Mouse (Mus musculus) lung, postnatal 36 days (tissue): ENCODE data around the gene Bclaf1.
A peak's percentile ranks its signal among the peaks of the same experiment; 100 is the strongest.

Experiments
- DNase-seq: peaks from one replicate; pipeline ENCODE4 v3.0.0; 2022; ENCODE audit warnings: mixed read lengths

The Bclaf1 gene

DNA sequence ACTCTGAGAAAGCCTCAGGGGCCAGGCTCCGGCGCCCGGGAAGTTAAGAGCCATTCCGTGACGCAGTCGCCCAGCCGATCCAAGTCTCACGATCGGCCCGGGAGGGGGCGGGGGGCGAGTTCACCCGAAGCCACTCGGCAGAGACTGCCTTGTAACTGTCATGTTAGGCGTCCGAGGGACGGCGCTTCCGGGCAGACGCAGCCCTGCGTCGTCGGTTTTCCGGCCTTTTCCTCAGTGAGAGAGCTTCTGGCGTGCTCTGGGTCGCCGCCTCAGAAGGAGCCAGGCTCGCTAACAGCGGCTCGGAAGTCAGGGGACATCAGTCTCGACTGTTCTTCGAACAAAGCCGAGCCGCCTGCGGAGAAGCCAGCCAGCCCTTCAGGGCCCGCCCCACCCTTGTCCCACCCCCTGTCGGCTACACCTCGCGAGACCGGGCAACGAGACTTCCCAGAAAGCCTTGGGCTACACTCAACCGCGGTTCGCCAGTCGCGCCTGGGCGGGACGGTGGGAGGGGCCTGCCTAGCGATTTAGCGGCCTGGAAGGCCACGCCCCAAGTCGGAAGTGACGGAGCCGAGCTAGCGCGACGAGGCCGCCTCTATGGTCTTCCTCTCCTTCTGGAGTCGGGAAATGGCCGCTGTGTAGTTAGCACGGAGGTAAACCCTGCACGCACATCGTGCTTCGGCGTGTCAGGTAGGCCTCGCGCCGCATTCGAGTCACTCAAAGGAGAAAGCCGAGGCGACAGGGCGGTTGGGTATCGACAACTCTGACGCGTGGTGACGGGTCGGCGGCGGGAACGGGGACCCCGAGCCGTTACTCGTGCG, at the start of gene Bclaf1:
Bclaf1 (plus strand) TSS at position 552 of the 818 bp plus-strand sequence.
- peak; percentile 100 for DNase-seq

DNA sequence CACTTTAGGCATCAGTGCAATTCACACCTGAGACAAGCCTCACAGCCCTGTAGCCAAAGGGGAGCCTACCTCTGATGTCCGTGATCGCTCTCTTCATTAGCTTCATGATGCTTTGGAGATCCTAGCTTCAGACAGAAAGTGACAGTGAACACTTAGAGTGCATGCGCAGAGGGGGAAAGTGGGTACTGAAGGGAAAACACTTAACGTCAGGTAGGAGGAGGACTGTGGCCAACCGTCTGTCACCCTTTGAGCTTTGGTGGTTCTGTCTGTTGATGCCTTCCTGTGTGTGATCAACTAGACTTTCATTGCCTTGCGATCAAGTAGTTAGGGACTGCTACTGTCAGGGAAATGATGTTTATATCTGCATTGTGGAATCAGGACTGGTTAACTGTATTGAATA, 49.4 kb upstream of the Bclaf1 start:
- DNase-seq, result no peak

DNA sequence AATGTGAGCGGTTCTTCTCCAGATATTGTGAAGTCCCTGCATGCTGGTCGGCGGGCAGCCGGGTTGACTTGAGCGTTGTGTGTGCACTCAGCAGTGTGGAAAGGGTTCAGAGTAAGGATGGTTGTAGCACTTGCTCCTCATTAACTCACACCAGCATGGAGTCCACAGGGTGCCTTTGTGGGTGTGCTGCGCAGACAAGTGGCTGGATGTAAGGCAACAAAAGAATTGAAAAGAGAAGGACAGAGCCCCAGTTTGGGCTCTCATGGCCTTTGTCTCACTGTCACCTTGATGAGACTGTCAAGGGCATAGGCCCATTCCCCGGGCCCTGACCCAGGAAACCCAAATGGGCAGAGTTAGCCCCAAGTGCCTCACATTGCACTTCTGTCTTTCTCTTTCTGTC, 47.8 kb upstream of the Bclaf1 start:
- DNase-seq, result no peak

DNA sequence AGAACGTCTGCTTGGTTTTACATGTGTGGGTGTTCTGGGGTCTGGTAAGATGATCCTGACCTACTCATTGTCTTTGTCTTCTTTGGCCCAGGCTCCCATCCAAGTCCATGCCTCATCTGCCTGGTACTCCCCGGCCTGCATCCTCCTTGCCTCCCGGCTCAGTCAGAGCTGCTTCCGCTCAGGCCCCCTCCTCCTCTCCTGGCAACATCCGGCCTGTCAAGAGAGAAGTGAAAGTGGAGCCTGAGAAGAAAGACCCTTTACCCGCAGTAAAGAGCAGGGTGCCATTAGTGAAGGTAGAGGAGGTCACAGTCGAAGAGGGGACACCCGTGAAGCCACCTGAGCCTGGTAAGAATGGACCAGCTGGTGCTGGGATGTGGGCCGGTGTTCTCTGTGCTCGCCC, 45.2 kb upstream of the Bclaf1 start:
- no peak for DNase-seq

DNA sequence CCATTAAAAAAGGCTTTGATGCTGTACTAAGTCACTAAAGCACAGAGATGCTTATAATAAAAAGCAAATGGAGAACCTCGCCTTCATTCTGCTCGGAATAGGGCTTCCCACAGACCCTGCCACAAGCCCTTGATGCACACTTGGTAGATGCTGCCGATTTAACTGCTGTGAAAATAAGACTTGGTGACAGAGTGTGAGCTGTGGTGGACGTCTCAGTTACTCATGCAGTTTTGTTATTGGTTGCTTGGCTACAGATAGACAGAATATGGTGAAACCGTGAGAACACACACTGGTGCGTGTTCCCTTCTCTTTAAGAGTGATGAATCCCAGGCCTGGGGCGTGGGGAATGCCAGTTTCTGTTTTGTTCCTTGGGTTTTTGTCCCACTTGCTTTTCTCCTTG, 43.3 kb upstream of the Bclaf1 start:
- no peak for DNase-seq

DNA sequence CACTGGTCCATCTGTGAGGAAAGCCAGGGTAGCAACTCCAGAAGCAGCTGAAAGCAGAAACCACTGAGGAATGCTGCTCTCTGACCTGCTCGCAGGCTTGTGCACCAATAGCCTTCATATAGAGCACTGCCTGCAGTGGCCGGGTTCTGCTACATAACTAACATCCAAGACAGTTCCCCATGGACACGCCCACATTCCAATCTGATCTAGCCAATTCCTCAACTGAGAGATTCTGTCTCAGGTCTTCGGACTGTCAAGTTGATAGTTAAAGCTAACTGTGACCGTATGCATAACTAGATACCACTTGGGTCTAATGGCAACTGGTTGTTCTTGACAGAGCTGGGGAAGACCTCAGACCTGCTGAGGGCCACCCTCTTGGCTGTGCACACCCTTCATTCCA, 39.9 kb upstream of the Bclaf1 start:
- DNase-seq, result no peak

DNA sequence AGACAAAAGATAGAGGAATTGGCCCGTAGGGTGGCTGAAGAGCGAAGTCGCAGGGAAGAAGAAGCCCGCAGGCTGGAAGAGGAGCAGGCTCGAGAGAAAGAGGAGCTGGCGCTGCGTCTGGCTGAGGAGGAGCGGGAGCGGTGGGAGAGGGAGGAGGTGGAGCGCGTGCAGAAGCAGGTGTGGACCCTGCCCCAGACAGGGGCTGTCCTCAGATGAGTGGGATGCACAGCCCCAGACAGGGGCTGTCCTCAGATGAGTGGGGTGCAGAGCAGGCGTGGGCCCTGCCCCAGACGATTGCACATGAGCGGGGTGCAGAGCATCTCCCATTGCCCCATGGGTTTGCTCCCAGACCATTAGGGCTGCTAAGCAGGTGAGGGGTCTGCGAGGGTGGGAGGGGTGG, 39.0 kb upstream of the Bclaf1 start:
- DNase-seq, result no peak

DNA sequence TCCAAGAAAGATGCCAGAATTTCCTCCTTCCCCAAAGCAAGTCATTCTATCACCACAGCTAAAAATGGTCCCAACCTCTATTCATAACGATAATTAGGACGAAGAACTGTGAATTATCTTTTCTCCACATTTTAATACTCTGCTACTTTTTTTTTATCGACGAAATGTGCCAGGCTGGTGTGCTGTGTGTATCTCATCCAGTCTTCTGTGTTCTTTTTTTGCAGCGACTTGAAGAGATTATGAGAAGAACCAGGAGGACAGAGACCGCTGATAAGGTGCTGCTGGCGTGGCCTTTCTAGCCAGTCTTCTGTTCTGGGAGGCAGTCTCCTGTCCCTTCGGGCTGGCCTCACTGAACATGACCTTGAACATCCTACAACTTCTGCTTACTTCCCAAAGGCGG, 38.2 kb upstream of the Bclaf1 start:
- no peak for DNase-seq

DNA sequence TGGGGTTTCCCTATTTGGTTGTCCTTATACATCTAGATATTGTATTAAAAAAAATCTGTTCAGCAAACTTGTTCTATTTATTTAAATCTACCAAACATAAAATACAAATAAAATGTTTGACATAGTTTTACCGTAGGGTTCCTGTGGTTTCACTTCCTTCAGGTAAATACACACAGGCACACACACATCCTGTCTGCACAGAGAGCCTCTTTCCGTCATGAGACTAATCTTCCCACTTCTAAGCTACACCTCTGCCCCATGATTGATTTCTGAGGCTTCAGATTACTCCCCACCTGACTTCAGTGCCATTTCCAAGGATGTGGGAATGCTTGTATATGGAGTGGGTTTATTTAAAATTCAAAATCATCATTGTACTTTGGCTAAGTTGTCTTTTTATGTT, 30.8 kb upstream of the Bclaf1 start:
- DNase-seq, result no peak

DNA sequence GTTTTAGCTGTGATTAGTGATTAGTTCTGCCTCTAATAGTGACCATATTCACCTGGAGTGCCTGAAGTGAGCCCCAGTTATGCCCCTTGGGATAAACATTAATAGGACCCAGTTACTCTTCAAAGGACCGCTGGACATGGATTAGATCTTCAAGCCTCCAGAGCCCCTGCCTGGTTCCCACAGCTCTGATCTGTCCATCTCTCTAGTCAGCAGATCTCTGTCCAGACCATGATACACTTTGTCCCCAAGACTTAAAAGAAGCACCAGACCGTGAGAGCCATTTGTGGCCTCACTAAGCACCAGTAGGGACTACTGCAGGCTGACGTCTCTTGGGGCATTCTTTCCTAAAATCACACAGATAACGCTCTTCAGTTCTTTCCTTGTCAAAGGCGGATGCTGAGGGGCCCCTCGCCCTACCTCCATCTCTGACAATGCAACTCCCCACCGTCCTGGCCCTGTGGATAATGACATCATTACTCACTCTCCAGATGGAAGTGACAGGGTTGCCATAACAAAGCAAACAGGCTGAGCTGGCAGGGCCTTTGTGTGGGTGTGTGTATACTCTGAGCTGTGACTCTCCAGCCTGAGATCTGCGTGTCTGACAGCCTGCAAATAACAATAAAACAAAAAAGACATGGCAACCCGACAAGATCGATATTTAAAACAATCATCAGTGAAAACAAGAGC, 26.8 kb upstream of the Bclaf1 start:
- peak; percentile 41 for DNase-seq

DNA sequence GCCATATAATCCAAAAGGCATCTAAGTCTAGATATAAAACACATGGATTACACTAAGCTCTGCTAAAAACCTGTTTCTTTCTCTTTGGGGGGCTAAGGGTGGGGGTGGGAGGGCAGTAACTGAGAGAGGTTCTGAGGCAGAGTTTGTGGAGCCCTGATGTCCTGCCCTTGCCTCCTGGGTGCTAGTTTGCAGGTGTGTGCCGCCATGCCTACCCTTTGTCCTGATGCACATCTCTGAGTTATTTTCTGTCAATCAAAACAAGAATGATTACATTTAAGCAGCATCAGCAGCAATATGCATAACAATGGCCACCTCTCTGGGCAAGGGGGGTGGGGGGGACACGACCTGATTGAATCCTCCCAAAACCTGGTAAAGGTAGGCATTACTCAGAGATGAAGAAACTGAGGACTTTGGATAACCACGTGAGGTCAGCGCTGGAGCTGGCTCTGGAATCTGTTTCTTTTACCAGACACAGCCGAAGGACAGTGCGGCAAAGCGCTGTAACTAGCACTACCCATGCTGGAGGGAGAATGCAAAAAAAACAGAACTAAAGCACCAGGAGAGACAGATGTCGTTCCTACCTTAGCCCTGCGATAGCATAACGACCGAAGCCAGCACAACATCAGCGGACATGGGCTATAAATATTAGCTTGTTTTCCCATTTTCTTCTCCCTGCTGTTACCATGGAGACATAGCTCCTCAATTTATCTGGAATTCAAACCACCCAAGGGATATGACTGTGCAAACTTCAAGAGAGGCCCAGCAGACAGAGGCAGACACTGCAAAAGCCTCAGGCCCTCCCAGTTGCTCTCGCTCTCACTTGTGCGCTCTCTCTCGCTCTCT, 26.1 kb upstream of the Bclaf1 start:
- DNase-seq, result no peak

DNA sequence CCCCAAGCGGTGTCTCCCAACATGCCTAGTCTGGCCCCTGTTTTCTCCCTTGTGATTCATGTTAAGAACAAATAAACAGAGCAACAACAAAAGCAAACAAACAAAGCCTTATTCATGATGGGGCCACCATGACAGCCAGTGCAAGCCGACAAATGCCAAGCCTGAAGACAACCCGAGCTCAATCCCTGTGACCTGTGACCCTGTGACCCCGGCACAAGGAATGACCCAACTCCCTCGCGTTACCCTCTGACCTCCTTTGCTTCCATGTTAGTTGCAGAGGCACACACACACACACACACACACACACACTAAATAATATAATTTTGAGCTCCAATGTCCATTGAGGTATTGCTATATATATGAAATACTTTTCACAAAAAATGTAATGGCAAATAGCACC, 24.9 kb upstream of the Bclaf1 start:
- DNase-seq, result no peak

DNA sequence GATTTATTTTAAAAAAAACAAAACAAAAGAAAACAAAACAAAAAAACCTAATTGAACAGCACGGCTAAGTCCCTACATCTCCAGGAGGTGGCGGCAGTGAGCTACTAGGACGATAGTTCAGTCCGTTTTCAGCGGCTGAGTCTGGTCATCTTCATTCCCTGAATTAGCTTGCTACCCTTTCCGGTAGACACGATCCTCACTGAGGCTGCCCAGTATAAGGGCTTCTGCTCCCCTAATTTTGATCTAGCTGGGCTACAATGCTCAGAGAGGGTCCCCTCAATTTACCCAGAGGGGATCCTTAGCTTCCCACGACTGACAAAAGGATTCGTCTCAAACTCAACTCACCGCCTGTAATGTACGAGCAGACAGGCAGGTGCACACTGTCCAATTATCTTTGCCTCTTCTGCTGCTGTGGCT, 21.8 kb upstream of the Bclaf1 start:
- peak; percentile 84 for DNase-seq

DNA sequence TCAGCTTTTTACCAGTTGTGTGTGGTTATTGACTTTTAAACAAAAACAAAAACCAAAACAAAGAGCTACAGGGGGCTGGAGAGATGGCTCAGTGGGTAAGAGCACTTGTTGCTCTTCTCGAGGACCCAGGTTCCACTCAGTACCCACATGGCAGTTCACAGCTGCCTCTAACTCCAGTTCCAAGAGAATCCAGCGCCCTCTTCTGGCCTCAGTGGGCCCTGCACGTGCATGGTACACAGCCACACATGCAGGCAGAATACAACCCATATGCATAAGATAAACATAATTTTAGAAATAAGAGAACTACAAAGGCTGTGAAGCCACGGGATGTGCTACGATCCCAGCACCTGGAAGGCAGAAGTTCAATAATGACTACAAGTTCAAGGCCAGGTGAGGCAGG, 16.3 kb upstream of the Bclaf1 start:
- DNase-seq, result peak; percentile 16

DNA sequence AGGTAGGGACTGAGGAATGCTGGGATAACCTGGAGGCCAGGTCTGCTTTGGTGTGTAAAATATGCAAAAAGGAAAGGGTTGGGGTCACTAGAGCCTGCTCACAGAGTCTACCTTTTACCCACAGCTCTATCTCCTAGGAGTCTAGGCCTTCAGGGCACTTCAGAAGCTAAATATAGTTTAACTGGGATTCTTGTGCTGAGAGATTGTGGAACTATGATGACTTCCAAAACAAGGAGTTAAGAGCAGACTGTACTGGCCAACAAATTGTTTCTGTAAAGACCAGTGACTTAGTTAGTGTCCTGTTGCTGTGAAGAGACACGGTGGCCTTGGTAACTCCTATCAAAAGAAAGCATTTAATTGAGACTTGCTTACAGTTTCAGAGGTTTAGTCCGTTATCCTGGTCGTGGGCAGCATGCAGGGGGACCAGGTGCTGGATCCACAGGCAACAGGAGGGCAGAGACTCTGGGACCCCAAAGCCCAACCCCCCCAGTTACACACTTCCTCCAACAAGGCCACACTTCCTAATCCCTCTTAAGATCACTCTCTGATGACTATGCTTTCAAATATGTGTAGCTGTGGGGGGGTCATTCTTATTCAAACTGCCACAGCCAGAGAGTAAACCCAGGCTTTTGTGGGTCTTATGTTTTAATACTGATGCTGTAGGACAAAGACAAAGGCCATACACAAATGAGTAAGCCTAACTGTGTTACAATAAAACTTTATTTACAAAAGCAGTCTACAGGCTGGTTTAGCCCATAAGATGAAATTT, 13.9 kb upstream of the Bclaf1 start:
- DNase-seq, result no peak

DNA sequence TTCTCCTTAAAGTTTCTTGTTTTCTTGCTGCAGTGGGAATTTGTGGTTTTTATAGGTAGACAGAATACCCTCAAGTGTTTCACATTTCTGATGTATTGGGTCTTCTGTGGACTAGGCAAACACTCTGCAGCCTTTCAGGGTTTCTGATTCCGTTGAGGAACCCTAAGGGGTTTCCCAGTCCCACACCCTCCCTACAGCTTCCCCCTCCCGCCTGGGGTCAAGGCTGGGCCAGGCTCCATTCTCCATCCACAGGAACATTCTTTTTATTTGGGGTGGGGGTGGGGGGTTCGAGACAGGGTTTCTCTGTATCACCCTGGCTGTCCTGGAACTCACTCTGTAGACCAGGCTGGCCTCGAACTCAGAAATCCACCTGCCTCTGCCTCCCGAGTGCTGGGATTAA, 13.2 kb upstream of the Bclaf1 start:
- no peak for DNase-seq

DNA sequence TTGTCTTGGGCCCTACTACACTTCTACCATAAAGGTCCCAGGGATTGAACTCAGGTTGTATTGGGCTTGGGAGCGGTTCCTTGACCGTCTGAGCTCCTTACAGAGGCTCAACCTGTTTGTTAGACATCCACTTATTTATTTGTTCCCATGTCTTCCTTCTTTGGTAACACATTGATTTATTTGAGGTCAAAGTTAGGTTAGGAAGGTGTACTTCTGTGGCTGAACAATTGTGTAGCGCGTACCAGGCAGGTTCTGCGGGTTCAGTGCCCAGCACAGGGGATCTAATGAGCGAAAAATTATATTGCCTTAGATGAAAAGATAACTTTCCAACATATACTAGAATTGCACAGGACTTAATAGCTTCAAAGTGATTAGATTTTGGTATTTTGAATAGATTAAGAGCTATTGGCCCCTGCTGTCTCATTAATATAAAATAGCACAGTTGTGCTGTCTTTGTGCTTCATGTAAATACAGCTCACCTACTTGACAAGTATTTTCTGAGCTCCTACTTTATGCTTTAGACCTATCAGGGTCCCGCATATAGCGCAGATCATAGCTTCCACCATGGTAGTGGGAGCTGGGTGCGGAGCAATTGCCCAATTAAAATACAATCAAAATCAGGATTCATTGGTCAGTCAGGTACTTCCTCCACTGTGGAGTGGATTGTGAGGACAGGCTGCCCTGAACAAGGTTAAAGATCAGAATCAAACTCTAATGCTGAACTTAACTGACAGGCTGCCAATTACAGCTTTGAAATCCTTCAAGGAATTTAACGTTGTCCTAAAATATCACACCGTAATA, 1.1 kb upstream of the Bclaf1 start:
- peak; percentile 35 for DNase-seq

DNA sequence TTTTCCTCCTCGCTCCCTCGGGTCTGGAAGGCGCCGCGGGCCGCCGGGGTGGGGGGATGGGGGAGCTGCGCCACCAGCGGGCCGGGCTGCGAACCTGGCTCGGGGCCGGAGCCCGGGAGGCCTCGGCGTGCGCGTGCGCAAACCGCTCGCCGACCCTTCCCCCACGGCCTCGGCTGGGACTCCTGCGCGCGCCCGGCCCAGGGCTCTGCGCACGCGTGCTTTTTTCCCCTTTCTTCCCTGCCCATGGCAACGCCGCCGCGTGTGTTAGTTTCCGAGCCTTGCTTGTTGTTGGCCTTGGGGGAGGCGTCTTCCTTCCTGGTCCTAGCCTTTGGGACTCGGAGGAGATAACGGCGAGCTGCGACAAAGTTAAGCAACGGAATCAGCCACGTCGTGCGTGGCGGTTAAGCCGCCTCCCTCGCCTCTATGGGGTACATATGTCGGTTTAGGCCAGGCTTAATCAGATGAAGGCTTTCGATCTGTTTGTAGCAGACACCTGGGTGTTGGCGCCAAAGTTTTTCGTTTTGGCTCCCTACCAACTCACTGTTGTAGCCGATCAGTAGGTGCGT, 550 bp downstream of the Bclaf1 start:
- peak; percentile 94 for DNase-seq

DNA sequence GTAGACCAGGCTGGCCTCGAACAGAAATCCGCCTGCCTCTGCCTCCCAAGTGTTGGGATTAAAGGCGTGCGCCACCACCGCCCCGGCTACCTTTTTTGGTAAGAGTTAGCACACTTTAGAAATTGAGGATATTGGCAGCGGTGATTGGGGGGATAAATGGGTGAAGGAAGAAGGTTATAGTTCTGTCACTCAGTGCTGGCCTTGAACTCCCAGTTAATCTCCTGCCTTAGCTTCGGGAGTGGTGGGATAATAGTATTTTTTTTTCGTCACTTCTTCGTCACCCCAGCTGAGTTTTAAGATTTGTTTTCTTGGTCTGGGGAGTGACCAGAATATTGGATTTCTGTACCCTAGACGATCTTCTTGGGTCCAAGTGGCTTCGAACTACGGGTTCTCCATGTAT, 1.2 kb downstream of the Bclaf1 start:
- no peak for DNase-seq

DNA sequence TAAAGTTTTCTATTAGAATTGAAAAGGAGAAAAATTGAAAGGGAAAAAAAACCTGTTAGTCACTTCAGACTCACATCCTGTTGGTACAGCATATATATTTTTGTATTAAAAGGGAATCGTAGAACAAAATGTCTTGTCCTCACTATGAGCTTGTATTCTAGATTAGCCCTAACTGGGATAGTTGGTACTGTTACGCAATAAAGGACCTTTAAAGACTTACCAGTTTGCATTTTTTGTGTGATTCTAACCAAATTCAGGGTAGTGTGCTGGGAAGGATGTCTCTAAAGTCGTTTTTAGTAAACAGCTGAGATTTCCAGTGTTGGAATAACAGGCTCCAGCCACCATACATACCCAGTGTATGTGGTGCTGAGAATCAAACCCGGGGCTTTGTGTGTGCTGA, 1.7 kb downstream of the Bclaf1 start:
- no peak for DNase-seq

DNA sequence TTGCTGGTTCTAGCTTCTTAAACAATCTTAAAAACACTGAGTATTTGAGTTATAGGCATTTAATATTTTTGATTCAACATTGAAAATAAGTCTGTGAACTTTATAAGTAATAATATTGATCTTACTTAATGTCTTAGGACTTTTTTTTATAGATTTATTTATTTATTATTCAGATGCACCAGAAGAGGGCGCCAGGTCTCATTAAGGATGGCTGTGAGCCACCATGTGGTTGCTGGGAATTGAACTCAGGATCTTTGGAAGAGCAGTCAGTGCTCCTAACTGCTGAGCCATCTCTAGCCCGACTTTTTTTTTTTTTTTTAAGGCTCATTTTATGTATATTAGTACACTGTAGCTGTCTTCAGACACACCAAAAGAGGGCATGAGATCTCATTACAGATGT, 2.5 kb downstream of the Bclaf1 start:
- peak; percentile 38 for DNase-seq

DNA sequence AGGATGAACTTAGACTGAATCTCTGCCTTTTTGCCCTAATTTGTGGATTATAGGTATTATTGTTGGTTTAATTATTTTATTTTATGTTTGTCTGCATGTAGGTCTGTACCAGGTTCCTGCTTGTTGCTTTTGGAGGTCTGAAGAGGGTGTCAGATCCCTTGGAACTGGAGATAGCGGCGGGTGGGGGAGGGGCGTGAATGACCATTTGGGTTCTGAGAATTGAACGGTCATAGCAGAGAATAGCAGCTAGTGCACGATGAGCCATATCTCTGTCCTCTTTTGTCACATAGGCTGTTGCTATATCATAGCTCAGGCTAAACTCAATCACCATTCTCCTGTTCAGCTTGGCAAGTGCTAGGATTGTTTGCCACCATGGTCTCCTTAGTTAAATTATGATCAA, 5.2 kb downstream of the Bclaf1 start:
- peak; percentile 2 for DNase-seq
